Comparison of ENCODE assay signal across 18 mouse cellular contexts in the genomic region with DNA sequence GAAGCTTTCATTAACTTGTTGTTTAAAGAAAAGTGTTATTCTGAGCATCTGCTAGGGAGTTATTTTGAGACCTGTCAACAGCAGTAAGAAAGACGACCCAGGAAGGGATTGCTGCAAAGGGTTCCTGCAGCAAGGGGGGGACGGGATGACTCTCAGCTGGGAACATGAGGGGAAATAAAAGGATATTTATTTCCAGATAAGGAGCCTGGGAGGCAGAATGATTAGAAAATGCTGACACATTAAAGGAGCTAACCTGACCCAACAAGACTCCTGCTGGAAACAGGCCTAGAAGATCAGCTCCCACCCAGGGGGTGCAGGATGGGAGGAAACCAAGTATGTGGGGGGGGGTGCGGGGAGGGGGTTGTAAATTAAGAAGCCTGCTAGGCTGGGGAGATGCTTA.
DNase-seq lines count a peak whose midpoint lies in the region; ATAC-seq and TF ChIP-seq lines count a peak whose summit lies in the region.
"Had no signal": no experiment of that assay in that cellular context is flagged by ENCODE, and none has a peak within 500 bp of the region (broad histone marks: within the 10 kb centered on the region; RNA-seq: fewer than 3 reads in every experiment).

No protein-coding gene starts in this region.

- 53% methylated on average over 3 of the region's 3 CpGs for WGBS in liver, postnatal 0 days (ENCODE audit: insufficient replicate concordance)
- 38% methylated on average over 3 of the region's 3 CpGs for WGBS in liver, embryonic 12.5 days (ENCODE audit: insufficient replicate concordance)

- H3K9ac ChIP-seq in liver, postnatal 0 days (replicated peaks): no peak overlapping the region
- H3K9ac ChIP-seq in liver, embryonic 12.5 days: no peak overlapping the region
- H3K9ac ChIP-seq: embryonic facial prominence, embryonic 15.5 days; liver, embryonic 13.5 days; midbrain, embryonic 13.5 days had no signal

- intact Hi-C loops in gastrocnemius, adult 2 months (cut with DNase I): no loop called here
- intact Hi-C loops in gastrocnemius, postnatal 36 days (cut with DNase I): no loop called here

- DNase-seq in gastrocnemius, adult 2 months: no peak
- DNase-seq in gastrocnemius, postnatal 36 days: no peak
- no peak for DNase-seq in liver, postnatal 0 days
- DNase-seq in kidney, adult 8-10 months: peak; percentile 11 to 47
- DNase-seq in kidney, postnatal 36 days: peak; percentile 35 to 36
- DNase-seq in frontal cortex, postnatal 25 days (ENCODE audit: low spot score in 2 of 2): no peak
- no peak for DNase-seq in urinary bladder, postnatal 10 days (ENCODE audit: low spot score)
- DNase-seq: cerebellum, adult 18-20 months; layer of hippocampus, postnatal 36 days; liver, embryonic 13.5 days; right cerebral cortex, adult 18-20 months had no signal

- H3K27ac ChIP-seq in gastrocnemius, adult 2 months: peak overlapping the region; percentile 67
- H3K27ac ChIP-seq in liver, postnatal 0 days (ENCODE audit: low read depth): no peak overlapping the region
- H3K27ac ChIP-seq in liver, embryonic 12.5 days: no peak overlapping the region
- H3K27ac ChIP-seq: embryonic facial prominence, embryonic 15.5 days; liver, embryonic 13.5 days; macrophage; midbrain, embryonic 13.5 days had no signal

- no peaks in the 10 kb centered on the region for H3K9me3 ChIP-seq in liver, postnatal 0 days (ENCODE audit: low read length)
- no peaks in the 10 kb centered on the region for H3K9me3 ChIP-seq in liver, embryonic 12.5 days (replicated peaks)
- H3K9me3 ChIP-seq: embryonic facial prominence, embryonic 15.5 days; liver, embryonic 13.5 days; midbrain, embryonic 13.5 days had no signal

- peak; percentile 18; the same call in 1 of the 2 replicates for TF ChIP-seq EP300 in liver, postnatal 0 days (IDR thresholded peaks at IDR 0.05; ENCODE audit: low read depth)

- H3K4me1 ChIP-seq in liver, postnatal 0 days (ENCODE audit: insufficient read depth): no peaks in the 10 kb centered on the region
- no peaks in the 10 kb centered on the region for H3K4me1 ChIP-seq in liver, embryonic 12.5 days
- H3K4me1 ChIP-seq: liver, embryonic 13.5 days had no signal

- H3K36me3 ChIP-seq in liver, postnatal 0 days (replicated peaks; ENCODE audit: insufficient read depth, low read length): no peaks in the 10 kb centered on the region
- no peaks in the 10 kb centered on the region for H3K36me3 ChIP-seq in liver, embryonic 12.5 days
- H3K36me3 ChIP-seq: embryonic facial prominence, embryonic 15.5 days; liver, embryonic 13.5 days; midbrain, embryonic 13.5 days had no signal

- H3K27me3 ChIP-seq in liver, postnatal 0 days (ENCODE audit: insufficient read depth, low read length): no peaks in the 10 kb centered on the region
- H3K27me3 ChIP-seq in liver, embryonic 12.5 days (replicated peaks): no peaks in the 10 kb centered on the region
- H3K27me3 ChIP-seq: embryonic facial prominence, embryonic 15.5 days; liver, embryonic 13.5 days had no signal

- no peak overlapping the region for H3K4me2 ChIP-seq in liver, postnatal 0 days (ENCODE audit: low read depth, low read length)
- H3K4me2 ChIP-seq in liver, embryonic 12.5 days: no peak overlapping the region
- H3K4me2 ChIP-seq: embryonic facial prominence, embryonic 15.5 days; liver, embryonic 13.5 days; midbrain, embryonic 13.5 days had no signal

- no peak for ATAC-seq in liver, postnatal 0 days
- no peak for ATAC-seq in liver, embryonic 12.5 days
- ATAC-seq: activated CD4-positive, CD25-positive, alpha-beta regulatory T cell, adult 4 months; hindbrain, embryonic 16.5 days; midbrain, embryonic 13.5 days had no signal

- H3K4me3 ChIP-seq in gastrocnemius, adult 2 months: no peak overlapping the region; the same call in 1 of the 2 replicates
- no peak overlapping the region for H3K4me3 ChIP-seq in liver, postnatal 0 days (ENCODE audit: low read depth, low read length)
- no peak overlapping the region for H3K4me3 ChIP-seq in liver, embryonic 12.5 days
- H3K4me3 ChIP-seq: embryonic facial prominence, embryonic 15.5 days; liver, embryonic 13.5 days; midbrain, embryonic 13.5 days; myocyte had no signal

- no peak for TF ChIP-seq CTCF in gastrocnemius, adult 2 months (IDR thresholded peaks at IDR 0.05)
- TF ChIP-seq CTCF in liver, postnatal 0 days (IDR thresholded peaks at IDR 0.05; ENCODE audit: low read depth): no peak

Comparison
In these comparisons a context has a peak if more than half of its experiments do, and no peak if none do; other contexts are left out.
1. DNase-seq: peak in kidney, adult 8-10 months (2 of 2) and kidney, postnatal 36 days (2 of 2); none in gastrocnemius, adult 2 months (single experiment), gastrocnemius, postnatal 36 days (0 of 2), liver, postnatal 0 days (single experiment), frontal cortex, postnatal 25 days (0 of 2) and urinary bladder, postnatal 10 days (single experiment).